Mouse (Mus musculus) megakaryocyte, embryonic 14.5 days (primary cell): ENCODE data around the gene Pmpca.

ENCODE experiments used
- FLI1 ChIP-seq: IDR thresholded peaks from 2 replicates; pipeline ENCODE4 v1.6.1; 2012; ENCODE audit warnings: low read length, inconsistent platforms, mixed read lengths
- GATA1 ChIP-seq: IDR thresholded peaks from 3 replicates; pipeline ENCODE4 v1.6.1; 2012; ENCODE audit warnings: mixed read lengths, low read length, inconsistent platforms, borderline replicate concordance

DNA sequence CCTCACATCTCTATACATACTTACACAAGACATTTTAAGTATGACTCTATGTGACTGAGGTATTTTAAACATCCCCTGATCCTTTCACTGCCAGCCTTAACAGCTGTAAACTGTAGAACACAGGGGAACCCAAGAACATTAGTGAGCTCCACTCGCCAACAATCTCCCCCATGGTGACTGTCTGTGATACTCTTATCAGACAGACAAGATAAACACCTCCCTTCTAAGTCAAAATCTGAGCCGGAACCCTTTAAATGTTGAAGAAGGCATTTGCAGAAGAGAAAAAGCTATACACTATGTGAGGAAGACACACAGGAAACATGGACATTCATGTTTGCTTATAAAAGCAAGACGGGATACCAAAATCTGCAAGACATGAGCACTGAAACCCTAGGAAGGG is 54.7 kb downstream of the Pmpca start:
- no peak for TF ChIP-seq FLI1
- TF ChIP-seq GATA1, result no peak
